Comparison of ENCODE assay signal across 8 mouse cellular contexts in genomic region chr11:75563851-75564548, GRCm38 (mm10). TPM values are rescaled to one million over a fixed set of nuclear protein-coding genes. Genes with fewer than 3 reads are reported as not detected.
DNase-seq lines count a peak whose midpoint lies in the region; ATAC-seq and TF ChIP-seq lines count a peak whose summit lies in the region.

No protein-coding gene starts in this region.

- H3K36me3 ChIP-seq in limb, embryonic 15.5 days: no peaks in the 10 kb centered on the region
- H3K36me3 ChIP-seq in limb, embryonic 10.5 days: peaks cover 15% of the 10 kb centered on the region; the same call in 1 of the 2 replicates
- H3K36me3 ChIP-seq in midbrain, embryonic 15.5 days (replicated peaks): peaks cover 29% of the 10 kb centered on the region

- no peak overlapping the region for H3K4me3 ChIP-seq in limb, embryonic 15.5 days
- no peak overlapping the region for H3K4me3 ChIP-seq in limb, embryonic 10.5 days
- H3K4me3 ChIP-seq in olfactory bulb, adult 2 months (ENCODE audit: insufficient read depth, low read depth, low read length): no peak overlapping the region
- H3K4me3 ChIP-seq in midbrain, embryonic 15.5 days: no peak overlapping the region

- 0 out of 2 replicates have a peak, but pooled peaks cover 2% of the 10 kb centered on the region for H3K4me1 ChIP-seq in limb, embryonic 15.5 days
- H3K4me1 ChIP-seq in limb, embryonic 10.5 days: peaks cover 18% of the 10 kb centered on the region
- H3K4me1 ChIP-seq in olfactory bulb, adult 2 months (ENCODE audit: control insufficient read depth, insufficient read depth, low read length): peaks cover 22% of the 10 kb centered on the region
- H3K4me1 ChIP-seq in midbrain, embryonic 15.5 days: no peaks in the 10 kb centered on the region

- ATAC-seq in limb, embryonic 15.5 days (ENCODE audit: insufficient number of reproducible peaks, low FRiP score, low TSS enrichment, low read depth): no peak
- no peak for ATAC-seq in midbrain, embryonic 15.5 days (replicated peaks)

- intact Hi-C loops in heart, postnatal 25 days (cut with DNase I): no loop called here

- no peaks in the 10 kb centered on the region for H3K27me3 ChIP-seq in limb, embryonic 15.5 days
- no peaks in the 10 kb centered on the region for H3K27me3 ChIP-seq in limb, embryonic 10.5 days (ENCODE audit: low read depth, poor library complexity, severe bottlenecking)
- no peaks in the 10 kb centered on the region for H3K27me3 ChIP-seq in midbrain, embryonic 15.5 days (replicated peaks)

- no peak for TF ChIP-seq CTCF in olfactory bulb, adult 2 months (IDR thresholded peaks at IDR 0.05; ENCODE audit: insufficient read depth, low read depth, low read length)

- no peaks in the 10 kb centered on the region for H3K9me3 ChIP-seq in limb, embryonic 15.5 days
- no peaks in the 10 kb centered on the region for H3K9me3 ChIP-seq in limb, embryonic 10.5 days (replicated peaks)
- no peaks in the 10 kb centered on the region for H3K9me3 ChIP-seq in midbrain, embryonic 15.5 days

- H3K27ac ChIP-seq in limb, embryonic 15.5 days: peak overlapping the region; percentile 17; the same call in 1 of the 2 replicates
- no peak overlapping the region for H3K27ac ChIP-seq in limb, embryonic 10.5 days
- H3K27ac ChIP-seq in olfactory bulb, adult 2 months (ENCODE audit: insufficient read depth, low read depth, low read length): peak overlapping the region; percentile 16; the same call in 1 of the 2 replicates
- H3K27ac ChIP-seq in midbrain, embryonic 15.5 days: no peak overlapping the region

- no peak for TF ChIP-seq POLR2A in olfactory bulb, adult 2 months (IDR thresholded peaks at IDR 0.05; ENCODE audit: insufficient read depth, low read depth, low read length)

- H3K4me2 ChIP-seq in limb, embryonic 15.5 days: no peak overlapping the region
- H3K4me2 ChIP-seq in midbrain, embryonic 15.5 days: no peak overlapping the region

- WGBS in limb, embryonic 15.5 days: 65% methylated on average over 18 of the region's 18 CpGs
- WGBS in limb, embryonic 10.5 days: 75% methylated on average over 18 of the region's 18 CpGs
- 49% methylated on average over 18 of the region's 18 CpGs for WGBS in olfactory bulb, adult 2 months
- 66% methylated on average over 18 of the region's 18 CpGs for WGBS in midbrain, embryonic 15.5 days

- no peak for DNase-seq in limb, embryonic 10.5 days (ENCODE audit: low spot score)
- peak; percentile 76 to 80 for DNase-seq in adrenal gland, postnatal 36 days
- DNase-seq in heart, postnatal 25 days (ENCODE audit: low spot score): peak; percentile 32
- no peak for DNase-seq in left cerebral cortex, adult 9 months (ENCODE audit: low spot score in 2 of 2)
- no peak for DNase-seq in embryo, embryonic 9.5 days (ENCODE audit: extremely low spot score)

- no peak overlapping the region for H3K9ac ChIP-seq in limb, embryonic 15.5 days
- H3K9ac ChIP-seq in midbrain, embryonic 15.5 days: no peak overlapping the region

RNA-seq across cellular contexts. Expression of gene Pitpna, which starts 23.9 kb away (rescaled TPM):
- 61.4 and 65.4 TPM in 2 replicates for polyA plus RNA-seq in limb, embryonic 15.5 days (2015; fragmentation: Nextera tagmentation; extraction: Ambion mirVana)
- 60.9 and 68.8 TPM in 2 replicates for polyA plus RNA-seq in limb, embryonic 10.5 days (2016; fragmentation: Nextera tagmentation; extraction: Ambion mirVana)
- 100 to 1,000 TPM; 169 to 177 TPM for total RNA-seq in adrenal gland, postnatal 36 days (2021)
- 100 to 1,000 TPM; 108 to 115 TPM for total RNA-seq in heart, postnatal 25 days (2021)
- polyA plus RNA-seq in olfactory bulb, adult 2 months (2012; ENCODE audit: insufficient read depth, insufficient read length, low replicate concordance, missing spikeins): 209 and 678 TPM in 2 replicates
- polyA plus RNA-seq in midbrain, embryonic 15.5 days (2015; fragmentation: Nextera tagmentation; extraction: Ambion mirVana): 103 and 116 TPM in 2 replicates

RNA-seq across cellular contexts. Expression of gene Slc43a2, which starts 32.5 kb away (rescaled TPM):
- polyA plus RNA-seq in limb, embryonic 15.5 days (2015; fragmentation: Nextera tagmentation; extraction: Ambion mirVana): 2.6 and 3.6 TPM in 2 replicates
- 3.4 and 4.9 TPM in 2 replicates for polyA plus RNA-seq in limb, embryonic 10.5 days (2016; fragmentation: Nextera tagmentation; extraction: Ambion mirVana)
- 10 to 100 TPM; 21.4 TPM for total RNA-seq in adrenal gland, postnatal 36 days (2021)
- 10 to 100 TPM; 14.9 to 18.2 TPM for total RNA-seq in heart, postnatal 25 days (2021)
- polyA plus RNA-seq in olfactory bulb, adult 2 months (2012; ENCODE audit: insufficient read depth, insufficient read length, low replicate concordance, missing spikeins): 363 TPM in 1 of 2 replicates, not detected in the other
- polyA plus RNA-seq in midbrain, embryonic 15.5 days (2015; fragmentation: Nextera tagmentation; extraction: Ambion mirVana): 17.7 and 20.2 TPM in 2 replicates

RNA-seq across cellular contexts. Expression of gene Scarf1, which starts 50.7 kb away (rescaled TPM):
- 7.1 and 8.2 TPM in 2 replicates for polyA plus RNA-seq in limb, embryonic 15.5 days (2015; fragmentation: Nextera tagmentation; extraction: Ambion mirVana)
- polyA plus RNA-seq in limb, embryonic 10.5 days (2016; fragmentation: Nextera tagmentation; extraction: Ambion mirVana): 7.0 and 7.1 TPM in 2 replicates
- total RNA-seq in adrenal gland, postnatal 36 days (2021): 1 to 10 TPM; 8.7 TPM
- 10 to 100 TPM in 1 of 2 experiments, 1 to 10 TPM in 1; 8.5 to 12.1 TPM for total RNA-seq in heart, postnatal 25 days (2021)
- not detected in 2 replicates for polyA plus RNA-seq in olfactory bulb, adult 2 months (2012; ENCODE audit: insufficient read depth, insufficient read length, low replicate concordance, missing spikeins)
- polyA plus RNA-seq in midbrain, embryonic 15.5 days (2015; fragmentation: Nextera tagmentation; extraction: Ambion mirVana): 4.6 and 5.2 TPM in 2 replicates

RNA-seq across cellular contexts. Expression of gene Rilp, which starts 54.1 kb away (rescaled TPM):
- polyA plus RNA-seq in limb, embryonic 15.5 days (2015; fragmentation: Nextera tagmentation; extraction: Ambion mirVana): 0.45 and 0.73 TPM in 2 replicates
- polyA plus RNA-seq in limb, embryonic 10.5 days (2016; fragmentation: Nextera tagmentation; extraction: Ambion mirVana): 0.25 and 0.46 TPM in 2 replicates
- total RNA-seq in adrenal gland, postnatal 36 days (2021): 10 to 100 TPM in 1 of 2 experiments, 1 to 10 TPM in 1; 9.3 to 11.5 TPM
- total RNA-seq in heart, postnatal 25 days (2021): 10 to 100 TPM; 47.4 to 47.8 TPM
- not detected in 2 replicates for polyA plus RNA-seq in olfactory bulb, adult 2 months (2012; ENCODE audit: insufficient read depth, insufficient read length, low replicate concordance, missing spikeins)
- polyA plus RNA-seq in midbrain, embryonic 15.5 days (2015; fragmentation: Nextera tagmentation; extraction: Ambion mirVana): 1.9 and 2.0 TPM in 2 replicates

Comparison
In these comparisons a context has a peak if more than half of its experiments do, and no peak if none do; other contexts are left out.
1. H3K27ac ChIP-seq: peak in limb, embryonic 15.5 days (single experiment) and olfactory bulb, adult 2 months (single experiment); none in limb, embryonic 10.5 days (single experiment) and midbrain, embryonic 15.5 days (single experiment).
2. DNase-seq: peak in adrenal gland, postnatal 36 days (2 of 2) and heart, postnatal 25 days (single experiment); none in limb, embryonic 10.5 days (single experiment), left cerebral cortex, adult 9 months (0 of 2) and embryo, embryonic 9.5 days (single experiment).